Mouse (Mus musculus) kidney, adult 18-20 months (tissue): ENCODE data around the gene Tnrc18.

Experiments used
- DNase-seq: peaks from one replicate; pipeline ENCODE4 v3.0.0; 2021

The Tnrc18 gene

DNA sequence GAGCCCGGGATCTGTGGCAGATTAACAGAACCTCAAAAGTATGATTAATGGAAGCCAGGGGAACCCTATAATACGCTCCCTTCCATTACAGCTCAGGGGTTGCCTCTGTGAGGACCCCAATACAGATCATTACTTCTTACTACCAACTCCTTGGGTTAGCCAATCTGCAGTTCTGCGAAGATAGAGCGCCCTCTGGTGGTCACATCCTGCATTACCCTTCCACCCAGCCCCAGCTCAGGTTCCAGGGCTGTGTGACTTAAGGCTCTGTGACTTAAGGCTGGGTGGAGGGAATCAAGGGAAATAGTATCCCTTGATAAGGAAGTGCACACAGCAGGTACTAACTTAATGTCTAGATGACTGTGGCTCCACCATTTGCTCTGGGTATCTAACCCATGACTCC lies 99.4 kb downstream of the Tnrc18 start:
- peak; percentile 85 for DNase-seq

DNA sequence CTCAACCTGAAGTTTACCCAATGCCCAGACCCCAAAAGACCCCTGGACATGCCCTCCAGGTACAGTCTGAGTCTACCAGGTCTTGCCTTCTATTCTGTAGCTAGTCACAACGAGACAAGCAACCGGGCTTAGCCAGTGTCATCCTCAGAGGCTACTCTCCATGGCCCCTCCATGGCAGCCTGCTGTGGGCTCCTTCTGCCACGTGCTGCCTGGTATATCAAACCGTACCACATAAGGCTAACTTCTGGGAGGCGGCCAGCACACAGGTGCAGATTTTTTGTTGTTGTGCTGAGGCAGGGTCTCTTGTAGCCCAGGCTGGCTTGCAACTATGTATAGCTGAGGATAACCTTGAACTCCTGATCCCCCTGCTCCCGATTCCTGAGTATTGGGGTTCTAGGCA lies 101.4 kb downstream of the Tnrc18 start:
- no peak for DNase-seq

GRCm38 (mm10) chr5:142715059-142715458 lies 102.4 kb downstream of the Tnrc18 start:
- no peak for DNase-seq

DNA sequence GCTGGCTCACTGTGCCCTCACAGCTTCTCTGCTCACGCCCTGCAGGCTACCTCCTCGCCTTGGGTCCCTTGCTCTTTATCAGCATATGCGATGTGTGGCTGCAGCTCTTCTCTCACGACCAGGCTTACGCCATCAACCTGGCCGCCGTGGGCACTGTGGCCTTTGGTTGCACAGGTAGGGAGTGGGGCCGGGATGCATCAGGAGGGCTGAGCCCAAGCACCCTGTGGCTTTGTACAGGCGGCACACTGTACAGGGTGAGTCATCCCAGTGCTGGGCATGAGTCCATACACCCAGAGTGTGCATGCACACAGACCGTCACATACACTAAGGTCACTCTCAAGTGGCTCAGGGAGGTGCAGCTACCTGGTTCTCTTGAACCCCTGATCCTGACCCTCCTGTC lies 103.5 kb downstream of the Tnrc18 start:
- DNase-seq = no peak

GRCm38 (mm10) chr5:142712373-142712772 lies 105.1 kb downstream of the Tnrc18 start:
- DNase-seq = no peak

DNA sequence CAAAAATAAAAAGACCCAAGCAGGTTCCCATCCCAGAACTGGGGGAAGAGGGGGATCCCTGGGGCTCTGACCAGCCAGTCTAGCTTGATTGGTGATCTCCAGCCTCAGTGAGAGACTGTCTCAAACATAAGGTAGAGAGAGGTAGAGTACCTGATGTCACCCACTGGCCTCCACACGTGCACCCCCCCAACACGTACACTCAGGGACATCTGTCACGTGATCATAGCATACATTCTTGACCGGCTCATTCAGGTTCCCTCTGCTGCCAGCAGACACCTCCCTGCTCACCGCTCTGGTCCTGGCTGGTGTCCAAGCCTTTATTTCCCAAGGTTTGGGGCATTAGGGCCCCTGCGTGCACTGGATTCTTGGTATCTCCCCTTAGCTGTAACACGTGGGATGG lies 108.0 kb downstream of the Tnrc18 start:
- no peak for DNase-seq

DNA sequence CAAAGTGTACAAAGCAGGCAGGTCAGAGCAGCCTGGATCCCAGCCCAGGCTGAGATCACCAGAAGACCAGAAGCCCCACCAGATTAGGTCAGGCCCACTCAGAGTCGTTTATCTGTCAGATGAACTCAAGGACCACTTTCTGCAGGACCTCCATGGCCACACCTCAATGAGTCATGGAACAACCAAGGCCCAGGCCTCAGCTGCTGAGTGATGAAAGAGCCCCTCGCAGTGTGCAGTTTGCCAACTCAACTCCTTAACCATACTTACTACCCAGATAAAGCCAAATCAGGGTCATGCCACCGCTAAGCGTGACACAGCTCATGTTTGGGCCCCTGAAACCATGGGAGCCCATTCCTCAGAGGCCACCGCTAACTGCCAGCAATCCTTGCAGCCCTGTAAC lies 109.8 kb downstream of the Tnrc18 start:
- DNase-seq = no peak

GRCm38 (mm10) chr5:142703569-142703968 lies 113.9 kb downstream of the Tnrc18 start:
- DNase-seq = no peak

DNA sequence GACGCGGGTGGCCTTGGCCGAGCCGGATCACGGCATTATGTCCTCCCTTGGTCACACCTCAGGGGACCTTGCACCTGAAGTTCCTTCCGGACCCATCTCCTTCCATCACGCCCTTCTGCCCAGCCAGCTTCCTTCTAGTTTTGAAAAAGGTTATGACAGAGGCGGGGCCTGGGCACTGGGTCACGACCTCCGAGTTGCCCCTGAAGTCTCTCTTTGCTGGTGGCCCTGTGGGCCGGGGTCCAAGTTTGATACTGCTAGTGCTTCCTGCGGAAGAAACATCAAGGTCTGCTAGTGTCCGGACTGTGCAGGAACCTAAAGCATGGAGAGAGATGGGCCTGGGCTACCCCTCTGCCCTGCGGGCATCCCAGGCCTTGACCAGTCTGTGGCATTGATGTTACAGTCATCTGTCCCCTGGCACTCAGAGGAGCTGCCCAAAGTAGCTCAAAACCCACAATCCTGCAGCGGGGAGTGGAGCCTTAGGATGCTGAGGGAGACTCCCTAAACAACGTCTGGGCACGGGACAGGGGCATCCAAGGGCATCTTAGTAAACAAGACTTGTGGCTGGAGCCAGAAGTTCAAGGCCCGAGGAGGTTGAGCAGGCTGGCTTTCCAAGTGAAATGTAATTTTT lies 114.8 kb downstream of the Tnrc18 start:
- DNase-seq = no peak

GRCm38 (mm10) chr5:142701651-142702510 lies 115.6 kb downstream of the Tnrc18 start:
- DNase-seq = no peak

DNA sequence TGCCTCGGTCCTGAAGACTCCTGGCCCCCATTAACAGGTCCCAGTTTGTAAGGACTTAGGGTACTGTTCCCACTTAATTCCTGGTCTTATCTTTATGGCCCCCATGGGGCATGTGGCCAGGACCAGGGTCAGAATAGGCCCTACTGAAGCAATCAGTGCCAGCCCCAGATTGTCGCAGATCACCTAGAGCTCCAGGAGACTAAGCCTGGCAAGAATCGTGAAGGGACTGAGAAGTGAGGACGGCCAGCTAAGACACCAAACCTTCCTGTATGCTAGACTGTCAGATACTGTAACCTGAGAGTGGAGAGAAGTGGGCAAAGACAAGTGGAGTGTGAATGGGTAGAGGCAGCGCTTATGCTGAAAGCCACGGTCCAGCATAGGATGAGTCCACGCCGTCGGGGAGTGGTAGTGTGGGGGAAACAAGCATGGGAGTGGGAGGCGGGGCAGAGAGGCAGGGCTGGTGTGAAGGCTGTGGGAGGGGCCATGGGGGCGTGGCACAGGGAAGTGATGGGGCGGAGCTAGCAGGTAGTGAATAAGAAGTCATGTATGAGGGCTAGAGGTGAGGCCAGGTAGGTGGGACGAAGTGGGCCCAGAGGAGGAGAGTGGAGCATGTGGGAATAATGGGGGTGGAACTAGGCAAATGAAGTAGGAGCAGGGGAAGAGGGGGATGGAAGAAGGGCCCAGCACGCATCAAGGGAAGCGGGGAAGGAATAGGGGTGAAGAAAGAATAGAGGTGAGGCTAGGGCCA lies 116.4 kb downstream of the Tnrc18 start:
- DNase-seq = no peak

DNA sequence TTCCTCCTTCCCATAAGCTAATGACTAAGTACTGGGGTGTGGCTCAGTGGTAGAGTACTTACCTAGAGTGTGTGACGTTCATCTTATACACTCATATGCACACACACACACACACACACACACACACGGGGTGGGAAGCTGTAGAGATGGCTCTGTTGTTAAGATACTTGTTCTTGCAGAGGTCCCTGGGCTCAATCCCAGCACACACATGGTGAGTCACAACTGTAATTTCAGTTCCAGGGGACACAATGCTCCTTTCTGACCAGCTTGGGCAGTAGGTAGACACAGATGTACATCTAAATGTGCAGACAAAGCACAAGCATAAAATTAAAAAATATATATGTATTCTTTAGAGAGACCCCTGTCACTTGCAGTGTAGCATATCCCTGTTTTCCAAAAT lies 119.7 kb downstream of the Tnrc18 start:
- DNase-seq = no peak

GRCm38 (mm10) chr5:142696865-142697264 lies 120.6 kb downstream of the Tnrc18 start:
- no peak for DNase-seq

DNA sequence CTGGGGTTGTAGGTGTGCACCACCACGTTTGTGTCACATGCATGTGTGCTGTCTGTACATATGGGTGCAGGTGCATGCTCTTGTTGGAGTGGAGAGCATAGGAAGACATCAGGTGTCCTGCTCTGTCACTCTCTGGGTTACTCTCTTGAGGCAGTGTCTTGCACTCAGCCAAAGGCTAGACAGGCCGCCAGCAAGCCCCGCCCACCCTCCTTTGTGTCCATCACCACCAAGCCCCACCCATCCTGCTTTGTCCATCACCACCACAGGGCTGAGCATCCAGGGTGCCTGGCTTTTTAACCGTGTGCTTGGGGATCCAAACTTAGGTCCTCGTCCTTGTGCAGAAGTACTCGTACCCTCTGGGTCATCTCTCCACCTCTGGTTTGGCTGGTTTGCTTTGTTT lies 121.2 kb downstream of the Tnrc18 start:
- DNase-seq = no peak

DNA sequence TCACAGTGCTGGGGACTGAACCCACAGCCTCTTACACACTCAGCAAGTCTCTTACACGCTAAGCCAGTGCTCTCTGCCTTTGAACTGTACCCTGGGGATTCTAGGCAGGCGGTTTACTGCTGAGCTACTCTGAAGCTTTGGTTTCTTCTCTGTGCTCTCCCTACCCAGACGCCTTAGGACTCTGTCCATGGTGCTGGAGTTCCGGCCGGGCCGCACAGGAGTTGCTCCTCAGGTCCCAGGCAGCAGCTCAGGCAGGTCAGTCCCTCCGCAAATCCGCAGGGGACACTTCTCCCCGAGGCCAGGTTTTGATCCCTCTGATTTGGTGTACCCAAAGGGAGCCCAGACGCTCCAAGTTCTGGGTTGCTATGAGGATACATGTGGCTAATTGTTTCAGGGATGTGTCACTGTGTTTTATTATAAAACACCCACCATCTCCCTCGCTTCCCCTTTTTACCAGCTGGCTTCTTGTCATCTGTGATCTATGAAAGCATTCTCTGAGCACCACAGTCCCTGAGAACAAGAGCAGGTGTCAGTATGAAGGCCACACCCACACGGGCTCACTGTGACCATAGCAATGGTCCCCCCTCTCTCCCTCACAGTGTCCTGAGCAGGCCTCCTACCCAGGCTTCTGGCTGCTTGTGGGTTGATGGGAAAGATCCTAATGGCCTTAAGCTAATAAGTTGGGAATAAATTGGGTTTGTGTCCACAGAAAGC lies 122.7 kb downstream of the Tnrc18 start:
- peak; percentile 43 for DNase-seq

DNA sequence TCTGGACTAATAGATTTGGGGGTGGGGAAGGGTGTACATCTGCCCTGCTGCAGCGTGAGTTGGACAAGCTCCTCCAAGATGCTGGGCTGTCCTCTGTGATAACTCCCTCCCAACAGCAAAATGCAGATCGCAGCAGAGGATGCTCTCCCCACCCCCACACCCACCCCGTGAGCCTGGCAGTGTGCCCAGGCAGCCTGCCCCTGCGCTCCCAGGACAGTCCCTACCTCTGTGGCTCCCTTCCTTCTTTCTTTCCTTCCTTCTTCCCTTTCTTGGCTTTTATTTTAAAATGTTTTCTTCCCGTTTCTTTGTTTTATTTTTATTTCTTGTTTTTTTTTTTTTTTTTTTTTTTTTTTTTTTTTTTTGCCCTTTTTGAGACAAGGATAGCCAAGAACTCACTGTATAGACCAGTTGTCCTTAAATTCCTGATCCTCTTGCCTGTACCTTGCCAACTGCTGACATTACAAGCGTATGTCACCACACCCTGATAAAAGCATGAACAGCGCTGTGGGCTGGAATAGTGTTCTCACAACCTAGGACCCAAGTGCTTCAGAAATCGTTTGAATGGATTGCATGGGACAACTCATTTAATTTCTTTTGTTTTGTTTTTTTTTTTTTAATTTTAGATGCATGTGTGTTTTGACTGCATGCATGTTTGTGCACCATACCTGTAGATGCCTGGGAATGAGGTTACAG lies 123.6 kb downstream of the Tnrc18 start:
- DNase-seq = no peak

- no peak for DNase-seq
These were observed 124.3 kb downstream of the Tnrc18 start for GRCm38 (mm10) chr5:142692971-142693737.

DNA sequence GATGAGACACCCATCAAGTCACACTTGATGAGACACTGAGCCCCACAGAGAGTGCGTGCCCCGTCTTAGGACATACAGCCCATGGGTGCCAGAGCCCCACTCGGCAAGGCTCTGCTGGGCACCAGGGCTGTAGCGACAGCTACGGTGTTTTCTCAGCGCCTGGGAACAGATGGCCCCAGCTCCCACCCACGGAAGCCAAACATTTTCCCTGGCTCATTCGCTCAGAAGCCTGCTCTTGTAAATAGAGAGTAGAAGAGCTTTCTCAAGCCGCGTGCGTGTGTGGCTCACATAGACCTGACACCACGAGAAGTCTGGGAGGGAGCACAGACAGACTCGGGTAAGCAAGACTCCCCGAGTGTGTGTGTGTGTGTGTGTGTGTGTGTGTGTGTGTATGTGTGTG lies 125.2 kb downstream of the Tnrc18 start, which contains the start of gene Slc29a4:
TSS of gene Slc29a4 (plus strand) at position 265 of the 400 bp plus-strand sequence.
- no peak for DNase-seq

GRCm38 (mm10) chr5:142690343-142690742 lies 127.1 kb downstream of the Tnrc18 start:
- no peak for DNase-seq

GRCm38 (mm10) chr5:142688866-142689265 lies 128.6 kb downstream of the Tnrc18 start:
- no peak for DNase-seq

- no peak for DNase-seq
These were observed 134.9 kb downstream of the Tnrc18 start for GRCm38 (mm10) chr5:142682529-142682928.

GRCm38 (mm10) chr5:142681911-142682310 lies 135.6 kb downstream of the Tnrc18 start:
- no peak for DNase-seq
